Mouse (Mus musculus): ENCODE results near the gene Ptprn. TPM values are rescaled to one million over a fixed set of nuclear protein-coding genes. Genes with fewer than 3 reads are reported as not detected.
A peak's percentile ranks its signal among the peaks of the same experiment; 100 is the strongest.

Ptprn gene
- polyA plus RNA-seq, 1 experiment from 2014 or later: 0.13 TPM

- no peak overlapping the region for H3K27ac ChIP-seq
- peaks cover 44% of the 10 kb centered on the region for H3K36me3 ChIP-seq
- no peak for DNase-seq (ENCODE audit: low spot score)
- 78% methylated on average over 2 of the region's 2 CpGs for WGBS
- H3K4me3 ChIP-seq: no peak overlapping the region
- peaks cover 56% of the 10 kb centered on the region for H3K4me1 ChIP-seq
- no peaks in the 10 kb centered on the region for H3K9me3 ChIP-seq (replicated peaks)
- peaks cover 40% of the 10 kb centered on the region for H3K27me3 ChIP-seq (ENCODE audit: low read depth, poor library complexity, severe bottlenecking)
These were observed 49.9 kb downstream of the Ptprn start for GRCm38 (mm10) chr1:75214442-75214841.

GRCm38 (mm10) chr1:75213096-75213495, 51.2 kb downstream of the Ptprn start:
- 93% methylated on average over 7 of the region's 7 CpGs for WGBS
- Histone ChIP-seq H3K4me1 (peaks cover 55% of the 10 kb centered on the region), H3K27ac (no peak overlapping the region), H3K27me3 (ENCODE audit: low read depth, poor library complexity, severe bottlenecking) (peaks cover 32% of the 10 kb centered on the region), H3K4me3 (no peak overlapping the region), H3K9me3 (replicated peaks) (no peaks in the 10 kb centered on the region), H3K36me3 (peaks cover 44% of the 10 kb centered on the region)
- DNase-seq (ENCODE audit: low spot score): no peak

GRCm38 (mm10) chr1:75212542-75212941, 51.8 kb downstream of the Ptprn start:
- peaks cover 44% of the 10 kb centered on the region for H3K36me3 ChIP-seq
- WGBS: 86% methylated on average over 4 of the region's 4 CpGs

GRCm38 (mm10) chr1:75211141-75211708, 53.1 kb downstream of the Ptprn start:
- Histone ChIP-seq H3K36me3 (peaks cover 44% of the 10 kb centered on the region), H3K27ac (peak overlapping the region; percentile 87), H3K4me3 (peak overlapping the region; percentile 79), H3K4me1 (peaks cover 51% of the 10 kb centered on the region), H3K9me3 (replicated peaks) (no peaks in the 10 kb centered on the region), H3K27me3 (ENCODE audit: low read depth, poor library complexity, severe bottlenecking) (peaks cover 14% of the 10 kb centered on the region)
- 17% methylated on average over 17 of the region's 17 CpGs for WGBS
- no peak for DNase-seq (ENCODE audit: low spot score)

More at GRCm38 (mm10) chr1:75212542-75212941, 51.8 kb downstream of the Ptprn start:
- Histone ChIP-seq H3K4me1 (peaks cover 51% of the 10 kb centered on the region), H3K27me3 (ENCODE audit: low read depth, poor library complexity, severe bottlenecking) (peaks cover 27% of the 10 kb centered on the region), H3K9me3 (replicated peaks) (no peaks in the 10 kb centered on the region), H3K4me3 (peak overlapping the region; percentile 2; the same call in 1 of the 2 replicates), H3K27ac (no peak overlapping the region)
- no peak for DNase-seq (ENCODE audit: low spot score)

- peak within 1 kb of the TSS; percentile 79 for H3K4me3 ChIP-seq
- WGBS: 6% methylated on average over 42 of the region's 42 CpGs
- peak; percentile 99 for DNase-seq (ENCODE audit: low spot score)
- peaks cover 39% of the 10 kb centered on the region for H3K36me3 ChIP-seq
- H3K27ac ChIP-seq: peak within 1 kb of the TSS; percentile 87
- H3K9me3 ChIP-seq (replicated peaks): no peaks in the 10 kb centered on the region
- H3K4me1 ChIP-seq: peaks cover 51% of the 10 kb centered on the region
- peaks cover 6% of the 10 kb centered on the region; the same call in 1 of the 2 replicates for H3K27me3 ChIP-seq (ENCODE audit: low read depth, poor library complexity, severe bottlenecking)
These were observed 53.9 kb downstream of the Ptprn start, which contains the start of the genes Glb1l and Stk16 for GRCm38 (mm10) chr1:75210136-75211087. Gene Glb1l (minus strand): TSS chr1:75210813. Gene Stk16 (plus strand): TSS chr1:75210838.

- peak; percentile 50 for DNase-seq (ENCODE audit: low spot score)
- no peaks in the 10 kb centered on the region for H3K9me3 ChIP-seq (replicated peaks)
- WGBS: 15% methylated on average over 34 of the region's 34 CpGs
- peaks cover 26% of the 10 kb centered on the region for H3K36me3 ChIP-seq
- peak overlapping the region; percentile 70 for H3K27ac ChIP-seq
- H3K4me3 ChIP-seq: peak overlapping the region; percentile 79
- peaks cover 51% of the 10 kb centered on the region for H3K4me1 ChIP-seq
- H3K27me3 ChIP-seq (ENCODE audit: low read depth, poor library complexity, severe bottlenecking): peaks cover 6% of the 10 kb centered on the region; the same call in 1 of the 2 replicates
These were observed 55.2 kb downstream of the Ptprn start for GRCm38 (mm10) chr1:75208967-75209678.

- no peak overlapping the region for H3K27ac ChIP-seq
- peaks cover 39% of the 10 kb centered on the region for H3K36me3 ChIP-seq
- H3K9me3 ChIP-seq (replicated peaks): no peaks in the 10 kb centered on the region
- H3K4me3 ChIP-seq: no peak overlapping the region
- H3K27me3 ChIP-seq (ENCODE audit: low read depth, poor library complexity, severe bottlenecking): no peaks in the 10 kb centered on the region
- DNase-seq (ENCODE audit: low spot score): no peak
- H3K4me1 ChIP-seq: no peaks in the 10 kb centered on the region
- 91% methylated on average over 1 of the region's 1 CpGs for WGBS
These were observed 63.1 kb downstream of the Ptprn start for GRCm38 (mm10) chr1:75201236-75201635.

Small RNAs within 50 kb of the gene (microRNA-seq; reads per million reads assigned to microRNA genes)
- not detected for gene Gm27943

Other genes starting within 250 kb of the Ptprn start
- 13.1 and 13.3 TPM in 2 replicates for gene Nhej1, start 139.3 kb downstream of the Ptprn start, polyA plus RNA-seq (2016; fragmentation: Nextera tagmentation; extraction: Ambion mirVana)
- 0.11 TPM in 1 of 2 replicates, not detected in the other for gene Slc23a3, start 130.6 kb downstream of the Ptprn start, polyA plus RNA-seq (2016; fragmentation: Nextera tagmentation; extraction: Ambion mirVana)
- gene Cnppd1, start 121.8 kb downstream of the Ptprn start, polyA plus RNA-seq (2016; fragmentation: Nextera tagmentation; extraction: Ambion mirVana): 35.6 and 41.3 TPM in 2 replicates
- gene Retreg2, start 121.7 kb downstream of the Ptprn start, polyA plus RNA-seq (2016; fragmentation: Nextera tagmentation; extraction: Ambion mirVana): 31.5 and 35.3 TPM in 2 replicates
- 28.7 and 35.5 TPM in 2 replicates for gene Zfand2b, start 95.9 kb downstream of the Ptprn start, polyA plus RNA-seq (2016; fragmentation: Nextera tagmentation; extraction: Ambion mirVana)
- gene Abcb6, start 84.1 kb downstream of the Ptprn start, polyA plus RNA-seq (2016; fragmentation: Nextera tagmentation; extraction: Ambion mirVana): 38.0 and 39.0 TPM in 2 replicates
- 22.0 and 24.8 TPM in 2 replicates for gene Ankzf1, start 72.4 kb downstream of the Ptprn start, polyA plus RNA-seq (2016; fragmentation: Nextera tagmentation; extraction: Ambion mirVana)
- 19.1 and 23.9 TPM in 2 replicates for gene Atg9a, start 72.3 kb downstream of the Ptprn start, polyA plus RNA-seq (2016; fragmentation: Nextera tagmentation; extraction: Ambion mirVana)
- gene Glb1l, start 53.7 kb downstream of the Ptprn start, polyA plus RNA-seq (2016; fragmentation: Nextera tagmentation; extraction: Ambion mirVana): 10.3 and 12.8 TPM in 2 replicates
- gene Stk16, start 53.7 kb downstream of the Ptprn start, polyA plus RNA-seq (2016; fragmentation: Nextera tagmentation; extraction: Ambion mirVana): 146 and 149 TPM in 2 replicates
- 10.0 and 10.7 TPM in 2 replicates for gene Tuba4a, start 44.6 kb downstream of the Ptprn start, polyA plus RNA-seq (2016; fragmentation: Nextera tagmentation; extraction: Ambion mirVana)
- gene A630095N17Rik, start 32.4 kb downstream of the Ptprn start, polyA plus RNA-seq (2016; fragmentation: Nextera tagmentation; extraction: Ambion mirVana): not detected in 2 replicates
- gene Dnajb2, start 28.1 kb downstream of the Ptprn start, polyA plus RNA-seq (2016; fragmentation: Nextera tagmentation; extraction: Ambion mirVana): 23.8 and 29.9 TPM in 2 replicates
- not detected in 2 replicates for gene Resp18, start 13.9 kb upstream of the Ptprn start, polyA plus RNA-seq (2016; fragmentation: Nextera tagmentation; extraction: Ambion mirVana)
- gene Dnpep, start 53.5 kb upstream of the Ptprn start, polyA plus RNA-seq (2016; fragmentation: Nextera tagmentation; extraction: Ambion mirVana): 117 and 132 TPM in 2 replicates
- gene Des, start 95.8 kb upstream of the Ptprn start, polyA plus RNA-seq (2016; fragmentation: Nextera tagmentation; extraction: Ambion mirVana): 6.2 and 7.8 TPM in 2 replicates
- 45.7 and 49.6 TPM in 2 replicates for gene Speg, start 110.8 kb upstream of the Ptprn start, polyA plus RNA-seq (2016; fragmentation: Nextera tagmentation; extraction: Ambion mirVana)
- gene Gmppa, start 171.4 kb upstream of the Ptprn start, polyA plus RNA-seq (2016; fragmentation: Nextera tagmentation; extraction: Ambion mirVana): 50.4 and 61.7 TPM in 2 replicates
- 0.31 and 0.59 TPM in 2 replicates for gene Asic4, start 185.9 kb upstream of the Ptprn start, polyA plus RNA-seq (2016; fragmentation: Nextera tagmentation; extraction: Ambion mirVana)
- 23.7 and 28.8 TPM in 2 replicates for gene Chpf, start 214.8 kb upstream of the Ptprn start, polyA plus RNA-seq (2016; fragmentation: Nextera tagmentation; extraction: Ambion mirVana)
- 0.35 and 0.69 TPM in 2 replicates for gene Tmem198, start 215.0 kb upstream of the Ptprn start, polyA plus RNA-seq (2016; fragmentation: Nextera tagmentation; extraction: Ambion mirVana)
- gene Obsl1, start 241.9 kb upstream of the Ptprn start, polyA plus RNA-seq (2016; fragmentation: Nextera tagmentation; extraction: Ambion mirVana): 68.0 and 75.5 TPM in 2 replicates
- gene Inha, start 242.6 kb upstream of the Ptprn start, polyA plus RNA-seq (2016; fragmentation: Nextera tagmentation; extraction: Ambion mirVana): 2.4 and 4.2 TPM in 2 replicates

Measured in limb, embryonic 10.5 days (tissue).